Mouse (Mus musculus) testis, postnatal 10 days (tissue): ENCODE data around the gene Rxfp4.
A peak's percentile ranks its signal among the peaks of the same experiment; 100 is the strongest.

Source experiments
- DNase-seq: peaks from one replicate; pipeline ENCODE4 v3.0.0; 2021; ENCODE audit warnings: low spot score

Rxfp4 gene

GRCm38 (mm10) chr3:88652846-88653515 is at the start of gene Rxfp4:
TSS of gene Rxfp4 (minus strand) at chr3:88653142.
- no peak for DNase-seq

- no peak for DNase-seq
Measured at GRCm38 (mm10) chr3:88701222-88701621, 48.3 kb upstream of the Rxfp4 start.

- no peak for DNase-seq
Measured at GRCm38 (mm10) chr3:88700247-88700646, 47.3 kb upstream of the Rxfp4 start.

- DNase-seq, result no peak
Measured at GRCm38 (mm10) chr3:88698834-88699233, 45.9 kb upstream of the Rxfp4 start.

GRCm38 (mm10) chr3:88698051-88698450 is 45.1 kb upstream of the Rxfp4 start:
- DNase-seq, result no peak

- no peak for DNase-seq
Measured at GRCm38 (mm10) chr3:88695545-88695944, 42.6 kb upstream of the Rxfp4 start.

GRCm38 (mm10) chr3:88689079-88689478 is 36.1 kb upstream of the Rxfp4 start:
- no peak for DNase-seq

GRCm38 (mm10) chr3:88686734-88687611 is 34.0 kb upstream of the Rxfp4 start:
- DNase-seq, result no peak

- peak; percentile 64 for DNase-seq
Measured at GRCm38 (mm10) chr3:88685958-88686451, 33.1 kb upstream of the Rxfp4 start.

GRCm38 (mm10) chr3:88684980-88685941 is 32.3 kb upstream of the Rxfp4 start, which contains the start of gene Khdc4:
TSS of gene Khdc4 (plus strand) at chr3:88685803.
- peak; percentile 94 for DNase-seq

GRCm38 (mm10) chr3:88684236-88684979 is 31.5 kb upstream of the Rxfp4 start:
- DNase-seq, result no peak

GRCm38 (mm10) chr3:88683814-88684213 is 30.9 kb upstream of the Rxfp4 start:
- DNase-seq, result no peak

GRCm38 (mm10) chr3:88677399-88677798 is 24.5 kb upstream of the Rxfp4 start:
- DNase-seq, result peak; percentile 75

GRCm38 (mm10) chr3:88664095-88664494 is 11.2 kb upstream of the Rxfp4 start:
- DNase-seq, result no peak

GRCm38 (mm10) chr3:88659798-88660197 is 6.9 kb upstream of the Rxfp4 start:
- no peak for DNase-seq

GRCm38 (mm10) chr3:88658441-88659127 is 5.6 kb upstream of the Rxfp4 start:
- DNase-seq, result no peak

- no peak for DNase-seq
Measured at GRCm38 (mm10) chr3:88655619-88656018, 2.7 kb upstream of the Rxfp4 start.

GRCm38 (mm10) chr3:88654621-88655020 is 1.7 kb upstream of the Rxfp4 start:
- no peak for DNase-seq

GRCm38 (mm10) chr3:88653516-88654370 is 801 bp upstream of the Rxfp4 start:
- no peak for DNase-seq
